Mouse (Mus musculus): ENCODE data around the gene Trpv2.

Trpv2 gene

GRCm38 (mm10) chr11:62604123-62604706, 29.9 kb downstream of the Trpv2 start:
- no peak for DNase-seq (ENCODE audit: low spot score in 2 of 2)

- no peak for DNase-seq (ENCODE audit: low spot score in 2 of 2)
Measured at GRCm38 (mm10) chr11:62604886-62605618, 30.8 kb downstream of the Trpv2 start.

GRCm38 (mm10) chr11:62605619-62606298, 31.5 kb downstream of the Trpv2 start:
- DNase-seq (ENCODE audit: low spot score in 2 of 2) = no peak

- DNase-seq (ENCODE audit: low spot score in 2 of 2) = no peak
Measured at GRCm38 (mm10) chr11:62606299-62607169, 32.2 kb downstream of the Trpv2 start.

GRCm38 (mm10) chr11:62607170-62607951, 33.1 kb downstream of the Trpv2 start:
- DNase-seq (ENCODE audit: low spot score in 2 of 2) = no peak

GRCm38 (mm10) chr11:62607952-62608201, 33.6 kb downstream of the Trpv2 start:
- DNase-seq (ENCODE audit: low spot score in 2 of 2) = no peak

- no peak for DNase-seq (ENCODE audit: low spot score in 2 of 2)
Measured at GRCm38 (mm10) chr11:62608826-62609675, 34.8 kb downstream of the Trpv2 start.

- DNase-seq (ENCODE audit: low spot score in 2 of 2) = no peak
Measured at GRCm38 (mm10) chr11:62610304-62610703, 36.0 kb downstream of the Trpv2 start.

- no peak for DNase-seq (ENCODE audit: low spot score in 2 of 2)
Measured at GRCm38 (mm10) chr11:62612604-62613003, 38.3 kb downstream of the Trpv2 start.

GRCm38 (mm10) chr11:62613657-62614365, 39.5 kb downstream of the Trpv2 start:
- DNase-seq (ENCODE audit: low spot score in 2 of 2) = peak; percentile 89 to 90

GRCm38 (mm10) chr11:62614876-62615410, 40.7 kb downstream of the Trpv2 start:
- DNase-seq (ENCODE audit: low spot score in 2 of 2) = no peak

- DNase-seq (ENCODE audit: low spot score in 2 of 2) = no peak
Measured at GRCm38 (mm10) chr11:62615456-62615855, 41.2 kb downstream of the Trpv2 start.

GRCm38 (mm10) chr11:62621079-62621478, 46.8 kb downstream of the Trpv2 start:
- no peak for DNase-seq (ENCODE audit: low spot score in 2 of 2)

GRCm38 (mm10) chr11:62621586-62622283, 47.4 kb downstream of the Trpv2 start:
- DNase-seq (ENCODE audit: low spot score in 2 of 2) = no peak

GRCm38 (mm10) chr11:62622850-62623249, 48.6 kb downstream of the Trpv2 start:
- DNase-seq (ENCODE audit: low spot score in 2 of 2) = no peak

GRCm38 (mm10) chr11:62624341-62625291, 50.3 kb downstream of the Trpv2 start:
- DNase-seq (ENCODE audit: low spot score in 2 of 2) = no peak

- DNase-seq (ENCODE audit: low spot score in 2 of 2) = no peak
Measured at GRCm38 (mm10) chr11:62629352-62630224, 55.3 kb downstream of the Trpv2 start.
